Mouse (Mus musculus): Measurements from ENCODE around the gene Rnf215.
A peak's percentile ranks its signal among the peaks of the same experiment; 100 is the strongest.
"Not testable (repeated sequence)": the region's sequence is repeated elsewhere in the genome, so short reads cannot be mapped to it uniquely, and the experiment has no call there.

The Rnf215 gene

DNA sequence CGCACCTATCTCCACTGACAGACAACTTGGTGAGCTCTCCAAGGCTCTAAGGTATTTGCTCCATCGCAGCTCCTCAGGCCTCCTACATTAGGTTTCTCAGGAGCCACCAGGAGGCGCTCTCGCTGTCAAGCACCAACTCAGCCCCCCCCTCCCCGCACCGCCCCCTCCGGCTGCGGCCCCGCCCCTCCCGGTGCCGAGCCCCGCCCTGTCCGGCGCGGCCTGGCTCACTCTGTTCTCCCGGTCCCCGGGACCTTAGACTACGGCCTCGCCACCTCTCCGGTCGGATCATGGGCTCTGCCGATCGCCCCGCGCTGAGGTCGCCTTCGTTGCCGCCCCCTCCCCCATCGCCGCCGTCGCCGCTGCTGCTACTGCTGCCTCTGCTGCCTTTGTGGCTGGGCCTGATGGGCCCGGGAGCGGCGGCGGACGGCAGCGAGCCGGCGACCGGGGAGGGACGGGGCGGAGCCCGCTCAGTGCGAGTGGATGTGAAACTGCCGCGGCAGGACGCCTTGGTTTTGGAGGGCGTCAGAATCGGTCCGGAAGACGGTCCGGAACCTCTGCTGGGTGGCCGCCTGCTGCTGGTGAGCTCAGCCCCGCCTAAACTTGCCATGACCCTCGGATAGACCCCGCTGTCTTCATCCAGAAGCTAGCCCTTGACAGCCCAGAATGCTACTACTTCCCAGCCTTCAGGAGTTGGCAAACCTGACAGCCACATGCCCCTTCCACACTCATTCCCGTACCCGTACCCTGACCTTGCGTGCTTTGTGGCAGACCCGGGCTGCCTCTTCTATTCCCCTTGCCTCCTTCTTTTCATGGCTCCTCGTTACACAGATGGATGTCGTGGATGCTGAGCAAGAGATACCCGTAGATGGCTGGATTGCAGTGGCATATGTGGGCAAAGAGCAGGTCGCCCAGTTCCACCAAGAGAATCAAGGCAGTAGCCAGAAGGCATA lies at the start of gene Rnf215:
Gene Rnf215, plus strand, starts transcription at position 217 of the 950 bp plus-strand sequence.
- peak; percentile 89 for DNase-seq (ENCODE audit: low spot score in 2 of 2)

DNA sequence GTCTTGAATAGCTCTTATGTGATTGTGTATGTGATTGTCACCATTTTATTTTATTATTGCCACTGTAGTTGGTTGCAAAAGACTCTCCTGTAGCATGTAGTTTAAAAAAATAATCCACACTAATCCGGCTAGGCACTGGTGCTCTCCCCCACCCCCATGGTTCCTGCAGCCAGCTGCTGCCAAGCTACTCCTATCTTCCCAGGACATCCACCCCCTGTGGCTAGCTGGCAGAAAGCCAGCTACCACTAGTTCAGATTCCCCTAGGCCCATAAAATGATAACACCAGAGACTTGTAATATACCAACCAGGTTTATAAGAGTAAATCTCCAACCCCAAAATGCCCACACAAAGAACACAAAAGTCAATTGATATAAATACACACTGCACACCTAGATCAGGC lies 48.8 kb upstream of the Rnf215 start:
- no peak for DNase-seq (ENCODE audit: low spot score in 2 of 2)

- DNase-seq (ENCODE audit: low spot score in 2 of 2) = no peak
These were observed 47.7 kb upstream of the Rnf215 start for GRCm38 (mm10) chr11:4087267-4087666.

DNA sequence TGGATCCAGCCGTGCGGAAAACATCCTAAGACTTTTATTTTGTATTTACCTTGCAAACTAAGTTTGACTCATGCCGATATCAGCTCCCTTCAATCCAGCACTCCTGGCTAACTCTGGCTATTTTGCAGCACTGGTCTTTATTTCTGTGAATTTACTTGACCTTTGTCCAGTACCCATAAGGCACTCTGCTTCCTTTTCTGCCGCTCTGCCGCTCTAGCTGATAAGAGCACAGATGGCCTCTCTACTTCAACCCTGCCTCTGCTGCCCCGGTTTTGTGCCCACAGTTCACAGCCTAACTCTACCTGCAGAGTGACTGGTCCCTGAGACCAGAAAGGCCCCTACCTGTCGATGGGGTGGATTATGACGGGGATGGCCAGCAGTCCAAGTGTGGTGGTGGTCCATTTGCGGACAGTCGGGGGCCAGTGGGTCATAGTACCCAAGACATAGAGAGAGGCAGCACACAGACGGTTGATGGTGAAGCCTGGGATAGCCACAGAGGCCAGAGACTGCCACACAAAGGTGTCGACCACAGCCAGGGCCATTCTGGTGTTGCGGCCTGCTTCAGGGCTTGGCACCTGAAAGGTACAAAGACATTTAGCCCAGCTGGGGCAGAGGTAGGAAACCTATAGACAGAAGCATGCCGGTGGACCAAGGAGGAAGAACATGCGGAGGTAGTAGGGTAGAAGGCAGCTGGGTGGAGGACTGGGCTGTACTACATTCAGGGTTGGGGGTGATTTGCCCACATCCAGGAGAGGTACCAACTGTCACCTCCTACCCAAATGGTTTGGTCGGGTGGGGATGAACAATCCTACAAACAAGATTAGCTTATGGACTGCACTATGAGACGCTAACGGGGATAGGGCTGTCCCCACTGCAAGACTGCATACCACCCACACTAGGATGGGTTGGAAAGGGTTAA lies 41.3 kb upstream of the Rnf215 start:
- DNase-seq (ENCODE audit: low spot score in 2 of 2) = no peak

DNA sequence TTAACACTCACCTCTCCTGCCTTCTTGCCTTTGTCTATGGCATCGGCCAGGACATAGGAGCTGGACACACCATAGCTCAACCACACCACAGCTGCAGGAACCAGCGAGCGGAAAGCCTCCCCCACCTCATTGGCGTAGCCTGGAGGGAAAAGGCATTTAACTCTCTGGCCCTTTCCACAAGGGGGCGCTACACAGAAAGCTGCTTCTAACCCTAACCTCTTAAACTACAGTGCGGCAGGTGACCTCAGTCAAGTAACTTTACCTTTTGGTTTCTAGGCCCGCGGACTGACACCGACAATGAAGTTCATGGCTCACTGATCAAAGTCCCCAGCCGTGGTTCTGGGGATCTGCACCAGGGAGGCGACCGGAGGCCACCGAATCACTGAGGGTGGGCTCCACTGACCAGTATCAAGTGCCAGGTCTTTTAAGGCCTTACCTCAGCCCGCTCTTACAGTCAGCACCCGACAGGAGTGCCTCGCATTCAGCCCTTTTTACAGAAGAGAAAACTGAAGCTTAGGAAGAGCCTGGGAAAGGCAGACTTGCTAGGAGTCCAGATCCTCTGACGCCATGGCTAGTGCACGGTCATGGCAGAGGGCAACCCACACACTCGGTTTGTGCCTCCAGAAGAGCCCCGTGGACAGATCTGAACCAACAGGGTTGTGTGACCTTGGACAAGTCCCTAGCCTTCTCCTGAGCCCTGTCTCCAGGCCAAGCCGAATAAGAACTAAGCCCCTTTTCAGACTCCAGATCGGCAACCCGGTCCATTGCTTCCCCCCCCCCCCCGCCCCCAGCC lies 40.4 kb upstream of the Rnf215 start:
- DNase-seq (ENCODE audit: low spot score in 2 of 2) = peak; percentile 41 to 65

DNA sequence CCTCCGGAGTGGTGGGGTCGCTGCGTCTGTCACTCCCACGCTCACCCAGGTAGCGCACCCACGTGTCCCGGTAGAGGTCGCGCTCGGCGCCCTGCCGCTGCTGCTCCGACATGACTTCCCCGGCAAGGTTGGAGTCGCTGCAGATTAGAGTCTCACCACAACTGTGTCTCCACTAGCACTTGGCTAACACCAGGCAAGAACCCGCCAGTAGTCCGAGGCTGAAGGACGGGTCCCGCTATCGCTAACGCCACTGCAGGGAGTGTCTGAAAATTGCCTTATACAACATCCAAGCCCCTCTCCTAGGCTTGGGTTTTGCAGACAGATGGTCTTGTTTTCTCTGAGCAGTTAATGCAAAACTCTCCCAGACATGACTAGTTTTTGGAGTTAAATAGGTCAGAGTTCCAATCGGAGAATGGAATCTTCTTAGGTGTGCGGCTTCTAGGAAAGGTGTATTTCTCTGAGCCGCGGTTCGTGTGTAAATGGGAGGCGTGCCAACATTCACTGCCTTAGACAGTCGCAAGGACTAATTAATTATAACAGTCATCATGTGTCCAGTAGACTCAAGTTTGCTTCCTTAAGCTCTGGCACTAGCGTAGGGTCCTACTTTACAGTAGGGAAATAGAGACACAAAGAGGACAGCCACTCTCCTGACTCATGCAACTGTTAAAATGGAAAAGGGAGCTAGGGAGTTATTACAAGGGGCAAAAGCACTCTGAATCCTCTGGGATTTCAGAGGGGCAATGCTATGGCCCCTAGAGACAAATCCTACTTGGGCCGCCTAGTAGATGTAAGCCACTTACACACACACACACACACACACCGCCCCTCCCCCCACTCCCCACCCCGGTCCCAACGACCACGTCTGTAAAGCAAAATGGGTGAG lies 39.6 kb upstream of the Rnf215 start, which contains the start of gene Mtfp1:
Gene Mtfp1, minus strand, starts transcription at position 275 of the 883 bp plus-strand sequence.
- DNase-seq (ENCODE audit: low spot score in 2 of 2) = peak; percentile 73 to 74

DNA sequence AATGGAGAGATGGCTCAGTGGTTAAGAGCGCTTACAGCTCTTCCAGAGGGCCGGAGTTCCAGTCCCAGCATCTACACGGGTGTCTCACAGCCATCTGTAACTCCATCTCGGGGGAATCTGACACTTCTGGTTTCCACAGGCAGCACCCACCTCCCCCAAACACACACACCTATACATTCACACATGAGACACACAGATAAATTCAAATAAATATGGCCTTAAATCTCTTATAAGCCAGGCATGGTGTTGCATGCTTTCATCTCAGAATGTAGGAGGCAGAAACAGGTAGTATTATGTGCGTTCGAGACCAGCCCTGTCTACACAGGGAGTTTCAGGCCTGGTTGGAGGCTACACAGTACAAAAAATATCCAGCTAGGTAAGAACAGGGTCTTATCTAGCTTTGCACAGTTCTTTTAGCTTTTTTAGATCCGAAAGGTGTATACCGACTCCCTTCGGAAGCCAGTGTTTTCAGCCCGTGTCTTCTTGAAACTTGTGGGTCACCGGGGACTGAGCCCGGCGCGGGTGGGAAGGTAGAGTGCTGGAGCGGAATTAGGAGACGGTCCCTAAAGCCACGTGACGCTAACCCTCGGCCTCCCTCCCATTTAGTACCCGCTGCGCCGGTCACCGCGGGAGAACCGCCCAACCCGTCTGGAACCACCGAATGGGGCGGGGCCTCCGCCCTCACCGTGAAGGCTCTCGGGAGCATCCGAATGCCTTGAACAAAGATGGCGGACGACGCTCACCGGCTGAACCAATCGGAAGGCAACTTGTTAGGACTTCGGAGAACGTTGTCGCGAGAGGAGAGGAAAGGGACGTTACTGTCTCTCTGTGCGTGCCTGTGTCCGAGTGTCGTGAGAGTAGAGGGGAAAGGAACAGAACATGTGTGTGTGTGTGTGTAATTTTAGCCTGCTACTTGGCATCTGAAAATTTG lies 38.7 kb upstream of the Rnf215 start:
- peak; percentile 98 for DNase-seq (ENCODE audit: low spot score in 2 of 2)

DNA sequence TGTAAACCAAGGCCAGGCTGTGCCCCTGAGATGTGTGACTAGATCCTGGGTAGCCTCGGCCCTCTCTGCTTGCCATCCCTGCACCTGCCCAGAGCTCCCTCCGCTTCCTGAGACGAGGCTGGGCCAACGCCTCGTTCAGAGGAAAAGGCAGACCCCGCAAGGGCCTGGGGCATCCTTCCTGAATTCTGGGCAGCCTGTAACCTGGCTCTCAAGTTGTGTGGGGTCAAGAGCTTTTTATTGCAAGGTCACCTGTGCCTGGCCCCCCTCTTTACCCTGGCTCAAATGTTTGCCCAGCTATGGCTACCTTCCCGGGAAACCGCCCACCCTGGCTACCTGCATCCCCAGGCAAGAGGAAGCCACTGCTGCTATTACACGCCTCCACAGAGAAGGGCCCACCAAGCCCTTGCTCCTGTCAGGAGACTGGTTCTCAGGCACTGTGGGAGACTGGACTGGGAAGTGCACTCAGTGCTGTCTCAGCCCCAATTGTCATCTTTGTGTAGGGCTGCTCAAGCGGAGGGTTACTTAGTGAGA lies 37.8 kb upstream of the Rnf215 start:
- DNase-seq (ENCODE audit: low spot score in 2 of 2) = no peak

- no peak for DNase-seq (ENCODE audit: low spot score in 2 of 2)
These were observed 36.9 kb upstream of the Rnf215 start for GRCm38 (mm10) chr11:4098120-4098519.

DNA sequence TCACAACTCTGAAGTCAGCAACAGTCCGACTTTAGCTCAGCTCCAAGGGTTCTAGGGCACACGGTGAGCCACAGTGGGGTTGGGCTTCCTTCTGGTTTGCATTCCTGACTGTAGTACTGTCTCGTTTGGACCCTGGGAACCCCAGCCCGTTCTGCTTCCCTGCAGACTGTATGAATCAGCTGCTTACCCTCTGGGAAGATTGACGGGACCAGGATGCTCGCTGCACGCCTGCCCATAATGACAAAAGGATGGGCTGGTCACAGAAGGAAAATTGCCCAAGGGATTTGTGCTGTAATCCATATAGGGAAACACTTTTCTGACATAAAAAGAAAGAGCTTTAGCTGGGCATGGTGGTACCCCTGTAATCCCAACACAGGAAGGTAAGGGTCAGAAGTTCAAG lies 36.2 kb upstream of the Rnf215 start:
- no peak for DNase-seq (ENCODE audit: low spot score in 2 of 2)

- no peak for DNase-seq (ENCODE audit: low spot score in 2 of 2)
These were observed 35.6 kb upstream of the Rnf215 start for GRCm38 (mm10) chr11:4099447-4099846.

DNA sequence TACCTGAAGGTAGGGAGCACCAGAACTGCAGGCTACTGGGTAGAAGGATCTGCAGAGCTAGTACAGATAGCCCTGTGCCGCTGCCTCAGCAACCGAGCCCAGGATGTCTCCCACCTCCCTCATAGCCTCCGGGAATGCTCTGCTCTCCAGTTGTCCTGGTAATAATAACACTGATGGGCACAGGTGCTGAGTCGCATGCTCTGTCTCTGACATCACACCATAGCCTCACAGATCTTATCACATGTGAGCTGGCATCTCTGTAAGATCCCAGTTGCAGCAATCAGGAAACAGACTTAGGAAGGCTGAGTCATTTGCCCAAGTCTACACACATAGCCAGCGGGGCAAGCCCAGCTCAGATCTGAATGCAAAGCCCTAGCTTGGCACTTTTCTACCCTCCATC lies 33.2 kb upstream of the Rnf215 start:
- DNase-seq (ENCODE audit: low spot score in 2 of 2) = no peak

DNA sequence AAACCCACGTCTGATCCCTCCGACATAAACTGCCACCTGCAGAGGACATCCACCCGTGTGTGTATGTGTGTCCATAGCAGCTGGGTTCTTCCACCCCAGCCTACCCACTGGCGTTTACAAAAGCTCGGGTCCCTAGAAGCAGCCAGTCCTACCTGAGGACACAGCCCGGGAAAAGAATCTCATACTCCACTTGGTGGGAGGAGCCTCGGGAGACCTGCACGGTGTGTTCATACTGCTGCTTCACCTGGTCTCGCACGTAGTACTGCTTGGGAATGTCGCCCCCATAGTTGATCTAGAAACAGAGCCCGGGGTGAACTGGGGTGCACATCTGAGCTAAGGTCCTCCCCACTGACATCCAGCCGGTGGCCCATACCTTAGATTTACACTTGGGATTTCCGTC lies 31.5 kb upstream of the Rnf215 start:
- no peak for DNase-seq (ENCODE audit: low spot score in 2 of 2)

DNA sequence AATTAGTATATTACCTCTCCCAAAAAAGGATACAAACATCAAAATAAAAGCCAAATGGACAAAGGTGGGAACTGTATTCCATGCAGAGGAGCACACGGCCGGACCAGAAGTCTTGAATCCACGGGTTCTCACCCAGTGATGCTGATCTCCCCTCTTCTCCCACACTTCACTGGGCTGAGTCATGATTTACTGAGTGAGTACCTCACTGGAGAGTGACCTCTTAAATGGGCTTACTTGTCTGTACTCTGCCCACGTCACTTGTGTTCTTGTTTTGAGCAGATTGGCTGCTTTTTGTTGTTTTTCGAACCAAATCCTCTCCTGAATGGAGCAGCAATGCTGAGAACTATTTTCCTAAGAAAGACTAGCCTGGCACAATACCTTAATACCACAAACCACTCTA lies 30.0 kb upstream of the Rnf215 start:
- DNase-seq (ENCODE audit: low spot score in 2 of 2) = no peak

DNA sequence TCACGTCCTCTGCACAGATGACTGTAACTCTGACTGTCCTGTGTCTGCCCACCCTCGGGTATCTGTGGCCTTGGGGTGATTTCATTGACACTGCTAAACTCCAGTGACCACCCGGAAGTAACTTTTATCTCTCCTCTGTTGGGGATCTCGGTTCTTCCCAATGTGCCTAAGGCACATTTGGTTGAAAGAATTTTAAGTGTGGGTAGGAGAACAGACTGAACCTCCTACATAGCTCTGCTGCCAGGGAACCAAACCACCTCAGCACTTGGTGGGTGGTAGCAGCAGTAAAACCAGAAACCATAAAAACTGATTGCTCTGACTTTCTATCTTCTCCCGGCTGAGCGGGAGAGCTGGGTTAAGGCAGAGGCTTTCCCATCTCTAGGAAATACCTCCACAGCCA lies 29.6 kb upstream of the Rnf215 start:
- DNase-seq (ENCODE audit: low spot score in 2 of 2) = no peak

- DNase-seq (ENCODE audit: low spot score in 2 of 2) = not testable (repeated sequence)
These were observed 27.1 kb upstream of the Rnf215 start for GRCm38 (mm10) chr11:4107901-4108300.

DNA sequence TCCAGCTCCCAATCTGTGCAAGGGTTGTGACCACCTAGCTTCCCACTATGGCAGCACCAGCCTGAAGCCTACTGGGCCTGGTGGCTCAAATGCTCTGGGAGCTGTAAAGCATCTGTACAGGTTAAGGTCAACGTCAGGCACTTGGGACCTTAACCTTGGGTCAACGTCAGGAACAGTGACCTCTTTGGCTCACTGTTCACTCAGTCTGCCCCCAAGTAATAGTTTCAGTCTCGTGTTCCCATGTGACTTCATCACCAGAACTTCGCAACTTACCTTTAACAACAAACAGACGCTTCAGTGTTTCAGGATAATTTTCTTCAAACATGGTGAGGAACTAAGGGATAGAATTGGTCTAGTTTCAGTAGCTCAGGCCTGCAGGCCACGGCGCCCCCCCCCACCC lies 26.3 kb upstream of the Rnf215 start:
- no peak for DNase-seq (ENCODE audit: low spot score in 2 of 2)

- DNase-seq (ENCODE audit: low spot score in 2 of 2) = no peak
These were observed 23.0 kb upstream of the Rnf215 start for GRCm38 (mm10) chr11:4112033-4112432.

GRCm38 (mm10) chr11:4112861-4113260 lies 22.1 kb upstream of the Rnf215 start:
- DNase-seq (ENCODE audit: low spot score in 2 of 2) = no peak
